Comparison of ENCODE assay signal across 8 mouse cellular contexts in the genomic region with DNA sequence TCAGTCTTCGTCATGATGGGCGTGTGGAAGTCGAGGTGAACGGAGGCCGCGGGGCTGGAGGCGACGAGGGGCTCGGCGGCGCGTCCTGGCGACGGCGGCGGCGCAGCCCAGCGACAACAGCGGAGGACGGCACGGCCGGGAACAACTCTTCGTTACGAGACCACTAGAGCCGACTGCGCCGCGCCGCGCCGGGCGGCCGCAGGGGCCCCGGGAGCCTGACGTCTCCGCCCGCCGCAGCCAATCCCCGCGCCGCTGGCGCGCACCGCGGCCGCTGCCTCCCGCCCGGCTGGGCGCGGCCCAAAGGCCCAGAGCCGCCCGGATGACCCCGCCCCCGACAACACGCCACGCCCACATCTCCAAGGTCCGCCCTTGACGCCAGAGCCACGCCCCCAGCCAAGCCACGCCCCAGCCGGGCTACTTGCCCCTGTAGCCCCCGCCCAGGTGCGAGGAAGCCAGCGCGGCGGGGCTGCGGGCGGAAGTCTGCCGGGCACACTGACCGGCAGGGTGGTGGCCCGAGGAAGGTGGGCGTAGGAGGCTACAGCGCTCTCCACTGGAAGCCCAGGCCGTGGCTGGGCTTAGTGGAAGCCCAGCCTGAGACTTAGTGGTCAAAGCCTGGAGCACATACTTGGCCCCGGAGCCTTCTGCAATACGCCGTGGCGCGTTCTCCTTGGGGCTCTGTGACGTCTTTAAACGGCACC. TPM values are rescaled to one million over a fixed set of nuclear protein-coding genes. Genes with fewer than 3 reads are reported as not detected.
DNase-seq lines count a peak whose midpoint lies in the region; ATAC-seq and TF ChIP-seq lines count a peak whose summit lies in the region.

A gene (minus strand): TSS at position 302 of the 698 bp plus-strand sequence.

- peak within 1 kb of the TSS; percentile 79 for H3K9ac ChIP-seq in kidney, embryonic 15.5 days

- peak within 1 kb of the TSS; percentile 69 for H3K4me2 ChIP-seq in kidney, embryonic 15.5 days

- peak within 1 kb of the TSS; percentile 97 for H3K27ac ChIP-seq in bone marrow macrophage, adult 2 months (ENCODE audit: insufficient read depth, low read depth, low read length)
- peak within 1 kb of the TSS; percentile 74 for H3K27ac ChIP-seq in embryonic fibroblast, embryonic 13.5 days (ENCODE audit: insufficient read depth, low read length)
- H3K27ac ChIP-seq in heart, embryonic 10.5 days = peak within 1 kb of the TSS; percentile 94
- H3K27ac ChIP-seq in kidney, embryonic 15.5 days = peak within 1 kb of the TSS; percentile 96

- no peak for TF ChIP-seq POLR2A in bone marrow macrophage, adult 2 months (IDR thresholded peaks at IDR 0.05; ENCODE audit: borderline replicate concordance, low read depth, low read length)
- peak; percentile 86 for TF ChIP-seq POLR2A in embryonic fibroblast, embryonic 13.5 days (IDR thresholded peaks at IDR 0.05; ENCODE audit: low read depth, low read length)

- H3K4me1 ChIP-seq in bone marrow macrophage, adult 2 months (ENCODE audit: control insufficient read depth, insufficient read depth, low read length) = peaks cover 14% of the 10 kb centered on the region
- peaks cover 8% of the 10 kb centered on the region for H3K4me1 ChIP-seq in embryonic fibroblast, embryonic 13.5 days (ENCODE audit: control insufficient read depth, insufficient read depth, low read length)
- H3K4me1 ChIP-seq in heart, embryonic 10.5 days = peaks cover 21% of the 10 kb centered on the region
- peaks cover 21% of the 10 kb centered on the region for H3K4me1 ChIP-seq in kidney, embryonic 15.5 days

- peak; percentile 99 for ATAC-seq in kidney, embryonic 15.5 days (replicated peaks; ENCODE audit: low FRiP score)
- ATAC-seq in monocyte, adult 5-6 weeks (replicated peaks; ENCODE audit: insufficient number of reproducible peaks, low FRiP score, low TSS enrichment, poor library complexity, severe bottlenecking) = peak; percentile 88

- TF ChIP-seq CTCF in bone marrow macrophage, adult 2 months (IDR thresholded peaks at IDR 0.05; ENCODE audit: low read depth, low read length) = no peak
- TF ChIP-seq CTCF in embryonic fibroblast, embryonic 13.5 days (IDR thresholded peaks at IDR 0.05; ENCODE audit: borderline replicate concordance, insufficient read depth, low read length) = no peak

- no peaks in the 10 kb centered on the region for H3K9me3 ChIP-seq in heart, embryonic 10.5 days
- no peaks in the 10 kb centered on the region for H3K9me3 ChIP-seq in kidney, embryonic 15.5 days (replicated peaks)

- peak; percentile 98 for DNase-seq in A20 (ENCODE audit: low read depth, low spot score)
- peak; percentile 99 for DNase-seq in heart, embryonic 10.5 days (ENCODE audit: low spot score)
- DNase-seq in liver = peak; percentile 100
- peak; percentile 100 for DNase-seq in spleen, postnatal 4 days (ENCODE audit: low spot score in 2 of 2)

- H3K36me3 ChIP-seq in heart, embryonic 10.5 days = no peaks in the 10 kb centered on the region
- H3K36me3 ChIP-seq in kidney, embryonic 15.5 days = no peaks in the 10 kb centered on the region

- no peaks in the 10 kb centered on the region for H3K27me3 ChIP-seq in heart, embryonic 10.5 days (ENCODE audit: insufficient read depth, poor library complexity, severe bottlenecking)
- no peaks in the 10 kb centered on the region for H3K27me3 ChIP-seq in kidney, embryonic 15.5 days

- peak within 1 kb of the TSS; percentile 89 for H3K4me3 ChIP-seq in bone marrow macrophage, adult 2 months (ENCODE audit: insufficient read depth, low read length)
- peak within 1 kb of the TSS; percentile 87 for H3K4me3 ChIP-seq in embryonic fibroblast, embryonic 13.5 days (ENCODE audit: insufficient read depth, low read length)
- peak within 1 kb of the TSS; percentile 89 for H3K4me3 ChIP-seq in heart, embryonic 10.5 days
- peak within 1 kb of the TSS; percentile 82 for H3K4me3 ChIP-seq in kidney, embryonic 15.5 days (replicated peaks)

- WGBS in heart, embryonic 10.5 days = 1% methylated on average over 54 of the region's 81 CpGs
- under 1% methylated on average over 81 of the region's 81 CpGs for WGBS in kidney, embryonic 15.5 days

RNA-seq across cellular contexts. Expression of the gene that starts here (rescaled TPM):
- polyA plus RNA-seq in bone marrow macrophage, adult 2 months (2012; ENCODE audit: insufficient read depth, insufficient read length, missing spikeins) = 222 and 227 TPM in 2 replicates
- polyA plus RNA-seq in embryonic fibroblast, embryonic 13.5 days (2011; ENCODE audit: insufficient read length, low read depth, missing spikeins) = 102 and 128 TPM in 2 replicates
- 163 TPM in 2 replicates for polyA plus RNA-seq in heart, embryonic 10.5 days (2016; fragmentation: Nextera tagmentation; extraction: Ambion mirVana)
- 172 and 186 TPM in 2 replicates for polyA plus RNA-seq in kidney, embryonic 15.5 days (2015; fragmentation: Nextera tagmentation; extraction: Ambion mirVana)
- total RNA-seq in monocyte, adult 5-6 weeks (2017) = 298 to 398 TPM (median 324 TPM) in 3 replicates

Comparison
In these comparisons a context has a peak if more than half of its experiments do, and no peak if none do; other contexts are left out.
1. Peak in every context shown above with its lines: DNase-seq, ATAC-seq, H3K4me3 ChIP-seq and H3K27ac ChIP-seq.